Mouse (Mus musculus) E14TG2a.4 (cell line): ENCODE data around the gene Rnf103.
"Not testable (repeated sequence)": the region's sequence is repeated elsewhere in the genome, so short reads cannot be mapped to it uniquely, and the experiment has no call there.

Source experiments
- H3K27me3 ChIP-seq: 2 replicates; pipeline ENCODE4 v1.6.1; 2014; ENCODE audit warnings: low read length, control low read depth; ENCODE audit not compliant: insufficient read depth
- H3K36me3 ChIP-seq: 2 replicates; pipeline ENCODE4 v1.6.1; 2014; ENCODE audit warnings: low read length, control low read depth; ENCODE audit not compliant: insufficient read depth
- H3K4me1 ChIP-seq: replicated peaks from 2 replicates; pipeline ENCODE4 v1.6.1; 2014; ENCODE audit warnings: low read depth, low read length, control low read depth
- H3K4me3 ChIP-seq: replicated peaks from 2 replicates; pipeline ENCODE4 v1.5.1; 2014; ENCODE audit warnings: mild to moderate bottlenecking, low read length
- H3K9me3 ChIP-seq: 2 replicates; pipeline ENCODE4 v1.6.1; 2014; ENCODE audit warnings: low read length, control low read depth
- CTCF ChIP-seq: conservative IDR thresholded peaks from 2 replicates; pipeline ENCODE4 v1.5.1; 2014; ENCODE audit warnings: low read length
- NANOG ChIP-seq: IDR thresholded peaks from 2 replicates; pipeline ENCODE4 v1.6.1; 2014; ENCODE audit warnings: borderline replicate concordance, low read length, mixed read lengths
- POU5F1 ChIP-seq: IDR thresholded peaks from 2 replicates; pipeline ENCODE4 v1.6.1; 2014; ENCODE audit warnings: low read length, borderline replicate concordance

Gene Rnf103

DNA sequence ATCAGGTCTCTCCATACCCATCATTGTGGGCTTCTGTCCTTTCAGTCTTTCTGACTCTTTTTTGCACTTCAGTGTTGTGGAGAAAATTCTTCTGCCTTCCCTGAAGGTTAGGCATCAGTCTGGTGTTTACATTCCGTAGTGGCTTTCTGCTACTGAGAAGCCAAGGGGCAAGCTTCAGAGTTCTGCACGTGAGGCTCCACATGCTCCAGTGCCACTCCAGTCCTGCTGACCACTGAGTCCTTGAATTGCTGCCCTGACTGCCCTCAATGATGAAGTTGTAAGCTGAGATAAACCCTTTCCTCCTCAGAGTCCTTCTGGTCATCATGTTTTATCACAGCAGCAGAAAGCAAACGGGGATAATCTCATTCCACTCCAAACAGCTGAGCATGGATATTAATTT lies 24.4 kb upstream of the Rnf103 start:
- Histone ChIP-seq H3K27me3 (no peaks in the 10 kb centered on the region), H3K9me3 (0 out of 2 replicates have a peak, but pooled peaks cover 3% of the 10 kb centered on the region), H3K4me3 (no peak overlapping the region), H3K36me3 (no peaks in the 10 kb centered on the region), H3K4me1 (no peaks in the 10 kb centered on the region)
- TF ChIP-seq CTCF = no peak

DNA sequence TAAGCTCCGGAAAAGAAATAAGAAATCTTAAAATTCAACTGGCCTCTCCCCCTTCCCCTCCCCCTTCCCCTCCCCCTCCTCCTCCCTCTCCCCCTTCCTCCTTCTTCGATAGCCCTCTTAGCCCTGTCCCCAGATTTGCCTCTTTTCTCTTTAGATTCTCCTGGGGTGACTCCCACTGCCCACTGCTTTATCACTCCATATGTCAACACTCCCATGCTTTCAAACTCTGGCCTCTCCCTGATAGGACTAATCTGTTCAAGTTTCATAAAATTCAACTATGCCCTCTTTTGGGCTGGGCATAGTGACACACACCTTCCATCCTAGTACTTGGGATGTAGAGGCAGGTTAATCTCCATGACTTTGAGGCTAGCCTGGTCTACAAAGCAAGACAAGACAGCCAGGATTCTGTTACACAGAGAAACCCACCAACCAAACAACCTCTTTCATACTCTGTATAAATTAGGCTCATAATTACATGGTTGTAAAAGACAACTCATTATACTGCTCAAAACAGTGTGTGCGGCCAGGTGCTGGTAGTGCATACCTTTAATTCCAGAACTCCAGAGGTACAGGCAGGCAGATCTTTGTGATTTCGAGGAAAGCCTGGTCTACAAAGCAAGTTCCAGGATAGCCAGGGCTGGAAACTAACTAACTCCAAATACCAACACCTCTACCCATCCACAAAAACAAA lies 21.7 kb upstream of the Rnf103 start:
- 0 out of 2 replicates have a peak, but pooled peaks cover 3% of the 10 kb centered on the region for H3K9me3 ChIP-seq
- TF ChIP-seq NANOG = no peak
- TF ChIP-seq CTCF = no peak
- no peak for TF ChIP-seq POU5F1
- no peaks in the 10 kb centered on the region for H3K4me1 ChIP-seq
- no peaks in the 10 kb centered on the region for H3K36me3 ChIP-seq
- no peak overlapping the region for H3K4me3 ChIP-seq
- peaks cover 4% of the 10 kb centered on the region; the same call in 1 of the 2 replicates for H3K27me3 ChIP-seq

DNA sequence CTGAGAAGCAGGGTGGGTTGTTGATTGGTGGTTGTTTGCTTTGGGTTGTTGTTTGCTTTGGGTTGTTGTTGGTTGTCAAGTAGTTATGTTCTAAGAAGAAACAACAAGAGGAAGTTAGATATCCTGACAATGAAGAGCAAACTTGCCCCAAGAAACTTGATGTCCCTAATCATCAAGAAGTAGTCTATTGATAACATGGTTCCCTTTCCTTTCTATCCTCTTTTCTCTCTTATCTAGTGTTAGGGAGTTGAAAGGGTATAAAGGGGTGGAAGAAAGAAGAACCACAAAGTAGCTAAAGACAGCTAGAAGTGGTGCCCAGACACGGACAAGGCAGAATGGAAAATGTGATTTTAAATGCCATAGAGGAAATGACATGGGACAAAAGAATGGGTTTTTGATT lies 20.9 kb upstream of the Rnf103 start:
- TF ChIP-seq CTCF (no peak), POU5F1 (no peak), NANOG (no peak)

DNA sequence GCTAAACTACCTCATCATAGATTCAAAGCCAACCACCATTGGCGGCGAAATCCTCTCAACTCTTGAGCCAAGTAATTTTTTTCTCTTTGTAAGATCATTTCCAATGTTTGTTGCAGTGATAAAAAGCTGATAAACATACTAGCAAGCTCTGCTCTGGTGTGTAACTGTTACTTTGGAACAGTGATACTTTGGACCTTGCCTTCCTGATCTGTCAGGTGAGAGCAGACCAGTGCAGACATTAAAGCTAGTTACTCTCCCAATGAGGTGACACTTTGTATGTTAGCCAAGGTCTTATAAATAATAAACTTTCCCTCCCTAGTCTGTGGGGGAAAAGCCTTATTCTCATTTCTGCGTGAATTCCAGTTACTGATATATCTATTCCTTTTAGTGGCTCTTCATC lies 18.1 kb upstream of the Rnf103 start:
- peaks cover 4% of the 10 kb centered on the region; the same call in 1 of the 2 replicates for H3K27me3 ChIP-seq
- TF ChIP-seq POU5F1 (no peak), NANOG (no peak), CTCF (no peak)
- H3K9me3 ChIP-seq = 0 out of 2 replicates have a peak, but pooled peaks cover 1% of the 10 kb centered on the region
- no peaks in the 10 kb centered on the region for H3K4me1 ChIP-seq
- no peak overlapping the region for H3K4me3 ChIP-seq
- no peaks in the 10 kb centered on the region for H3K36me3 ChIP-seq

More for the DNA sequence above, 20.9 kb upstream of the Rnf103 start:
- Histone ChIP-seq H3K27me3 (peaks cover 4% of the 10 kb centered on the region; the same call in 1 of the 2 replicates), H3K36me3 (no peaks in the 10 kb centered on the region), H3K4me3 (no peak overlapping the region), H3K4me1 (no peaks in the 10 kb centered on the region), H3K9me3 (0 out of 2 replicates have a peak, but pooled peaks cover 3% of the 10 kb centered on the region)

DNA sequence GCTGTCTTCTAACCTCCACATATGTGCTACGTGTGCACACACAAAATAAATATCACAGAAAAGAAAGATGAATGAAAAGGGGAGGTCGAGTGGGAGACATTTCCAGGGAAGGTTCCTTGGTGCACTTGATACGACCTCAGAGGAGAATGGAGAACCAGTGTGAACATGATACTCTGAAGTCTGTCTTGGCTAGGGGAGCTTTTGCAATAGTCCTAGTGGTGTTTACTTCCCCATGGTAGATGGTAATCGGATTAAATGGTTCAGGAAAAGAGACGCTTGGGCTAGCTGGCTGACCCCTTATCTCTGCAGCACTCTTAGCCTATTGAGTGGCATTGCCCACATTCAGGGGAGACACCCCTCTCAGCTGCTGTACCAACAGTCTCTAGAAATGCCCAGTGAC lies 16.9 kb upstream of the Rnf103 start:
- no peak overlapping the region for H3K4me3 ChIP-seq
- no peaks in the 10 kb centered on the region for H3K9me3 ChIP-seq
- TF ChIP-seq POU5F1 = no peak
- no peak for TF ChIP-seq CTCF
- no peak for TF ChIP-seq NANOG
- peaks cover 4% of the 10 kb centered on the region; the same call in 1 of the 2 replicates for H3K27me3 ChIP-seq
- no peaks in the 10 kb centered on the region for H3K4me1 ChIP-seq
- no peaks in the 10 kb centered on the region for H3K36me3 ChIP-seq

DNA sequence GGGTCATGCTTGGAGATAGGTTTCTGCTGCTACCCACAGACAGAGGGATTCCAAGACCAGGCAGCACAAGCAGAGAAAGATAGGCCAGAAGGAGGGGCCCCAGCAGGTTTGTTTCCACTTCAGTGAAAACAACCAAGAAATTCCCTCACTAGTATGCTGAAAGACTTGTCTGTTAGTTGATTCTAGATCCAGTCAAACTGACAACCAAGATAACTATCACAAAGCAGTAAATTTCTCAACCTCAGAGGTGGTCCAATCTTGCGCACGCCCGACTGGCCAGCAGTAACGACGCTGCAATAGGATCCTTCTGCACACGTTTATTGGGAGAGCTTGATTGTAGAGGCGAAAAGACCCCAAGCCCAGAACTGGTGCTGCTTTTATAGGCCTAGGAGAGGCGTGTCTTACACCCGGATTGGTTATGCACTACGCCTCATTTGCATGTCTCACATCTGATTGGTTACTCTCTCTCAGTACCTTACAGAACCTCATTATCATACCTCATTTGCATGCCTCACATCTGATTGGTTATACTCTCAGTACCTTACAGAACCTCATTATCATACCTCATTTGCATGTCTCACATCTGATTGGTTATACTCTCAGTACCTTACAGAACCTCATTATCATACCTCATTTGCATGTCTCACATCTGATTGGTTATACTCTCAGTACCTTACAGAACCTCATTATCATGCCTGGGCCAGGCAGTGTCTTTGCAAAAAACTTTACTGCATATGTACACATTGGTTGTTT lies 14.7 kb upstream of the Rnf103 start:
- H3K4me3 ChIP-seq, H3K4me1 ChIP-seq, H3K9me3 ChIP-seq, H3K27me3 ChIP-seq, H3K36me3 ChIP-seq: not testable (repeated sequence)

DNA sequence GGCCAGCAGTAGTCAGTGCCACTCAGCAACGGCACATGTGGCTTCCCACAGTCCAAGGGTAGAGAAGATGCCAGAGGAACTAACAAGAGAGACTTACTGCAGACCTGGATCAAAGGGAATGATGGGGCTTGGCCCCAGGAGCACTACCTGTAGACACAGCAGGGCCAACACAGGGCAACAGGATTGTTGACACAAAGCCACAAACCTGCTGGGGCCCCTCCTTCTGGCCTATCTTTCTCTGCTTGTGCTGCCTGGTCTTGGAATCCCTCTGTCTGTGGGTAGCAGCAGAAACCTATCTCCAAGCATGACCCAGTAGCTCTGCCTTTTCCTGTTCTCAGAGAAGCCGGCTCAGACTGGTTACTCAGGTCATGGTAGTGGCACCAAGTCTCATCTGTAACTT lies 14.1 kb upstream of the Rnf103 start:
- H3K4me1 ChIP-seq, H3K36me3 ChIP-seq, H3K9me3 ChIP-seq, H3K4me3 ChIP-seq, H3K27me3 ChIP-seq: not testable (repeated sequence)

DNA sequence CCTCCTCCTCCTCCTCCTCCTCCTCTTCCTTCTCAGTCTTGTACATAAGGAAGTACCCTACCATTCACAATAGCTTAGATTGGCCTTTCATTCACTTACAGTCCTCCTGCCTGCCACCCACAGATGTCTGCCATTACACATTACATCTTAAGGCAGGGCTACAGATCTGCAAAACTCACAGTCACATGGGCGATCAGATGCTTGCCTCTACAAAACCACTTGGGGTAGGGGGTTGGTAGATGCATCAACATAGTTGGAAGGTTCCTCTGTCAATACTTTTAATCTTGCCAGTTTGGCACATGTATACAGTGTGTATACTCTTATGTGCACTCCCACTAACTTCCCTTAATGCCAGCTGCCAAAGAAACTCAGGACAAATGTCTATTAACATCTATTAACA lies 13.6 kb upstream of the Rnf103 start:
- TF ChIP-seq CTCF (no peak), NANOG (no peak), POU5F1 (no peak)
- peaks cover 4% of the 10 kb centered on the region; the same call in 1 of the 2 replicates for H3K27me3 ChIP-seq
- no peaks in the 10 kb centered on the region for H3K36me3 ChIP-seq
- H3K4me1 ChIP-seq = no peaks in the 10 kb centered on the region
- H3K4me3 ChIP-seq = no peak overlapping the region
- H3K9me3 ChIP-seq = no peaks in the 10 kb centered on the region

DNA sequence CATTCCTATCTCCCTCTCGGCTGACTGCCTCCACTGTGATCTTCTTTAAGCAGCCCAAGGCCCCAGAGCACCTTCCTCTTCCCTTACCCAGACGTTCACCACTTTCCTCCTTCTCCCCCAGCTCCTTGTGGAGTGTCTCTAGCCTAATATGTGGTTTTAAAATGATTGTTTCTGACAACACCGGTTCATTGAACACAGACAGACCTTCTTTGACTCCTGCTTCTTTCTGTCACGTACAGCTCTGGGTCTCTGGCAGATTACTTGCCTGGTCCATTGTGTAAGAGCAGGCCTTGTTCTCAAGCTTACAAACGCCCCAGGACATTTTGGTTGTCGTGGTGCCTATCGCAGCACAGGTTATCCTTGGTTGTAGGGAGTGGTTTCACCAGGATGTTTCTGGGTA lies 12.6 kb upstream of the Rnf103 start:
- H3K4me1 ChIP-seq = no peaks in the 10 kb centered on the region
- peaks cover 2% of the 10 kb centered on the region; the same call in 1 of the 2 replicates for H3K27me3 ChIP-seq
- TF ChIP-seq POU5F1 = no peak
- TF ChIP-seq CTCF = no peak
- no peak for TF ChIP-seq NANOG
- no peaks in the 10 kb centered on the region for H3K9me3 ChIP-seq
- H3K36me3 ChIP-seq = no peaks in the 10 kb centered on the region
- H3K4me3 ChIP-seq = no peak overlapping the region
